Mouse (Mus musculus) central nervous system, embryonic 14 days (tissue): ENCODE data around the gene Anapc5. TPM values are rescaled to one million over a fixed set of nuclear protein-coding genes. Genes with fewer than 3 reads are reported as not detected.

Source experiments
- polyA plus RNA-seq: library from polyadenylated mRNA; depleted of rRNA; stranded (reverse); fragments of >200 nt; gene quantifications from 2 replicates; pipeline ENCODE4 v1.2.3, GENCODE M21; 2012; rRNA removed

The Anapc5 gene
- polyA plus RNA-seq = 648 and 686 TPM in 2 replicates

DNA sequence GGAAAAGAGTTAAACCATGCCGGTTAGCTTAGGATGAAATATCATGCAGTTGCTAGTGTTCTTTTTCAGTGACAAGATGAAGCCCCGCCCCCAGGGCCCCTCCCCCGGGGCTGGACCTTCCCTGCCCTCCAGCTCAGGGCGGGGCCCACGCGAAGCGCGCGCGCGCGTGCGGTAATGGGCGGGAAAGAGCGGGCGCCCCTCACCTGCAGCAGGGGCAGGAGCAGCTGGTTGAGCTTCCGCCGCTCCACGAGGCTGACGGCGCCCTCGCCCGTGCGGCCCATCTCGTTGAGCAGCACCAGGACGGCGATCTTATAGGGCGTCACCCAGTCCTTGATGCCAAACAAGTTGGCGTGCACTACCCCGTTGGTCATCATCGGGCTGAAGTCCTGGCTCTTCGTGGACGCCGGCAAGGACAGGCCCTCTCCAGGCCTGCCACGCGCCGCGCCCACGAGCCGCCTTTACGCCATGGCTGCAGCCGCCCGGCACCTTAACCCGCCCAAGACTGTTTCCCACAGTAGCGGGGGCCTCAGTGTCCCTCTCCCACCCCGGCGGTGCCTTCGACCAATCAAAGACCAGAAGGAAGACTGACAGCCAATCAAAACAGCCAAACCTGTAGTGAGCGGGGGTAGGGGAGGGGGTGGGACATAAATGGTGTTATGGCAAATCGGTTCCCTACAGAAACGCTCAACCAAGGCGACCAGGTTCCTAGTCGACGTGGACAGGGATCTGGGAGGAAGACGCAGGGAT is at the start of gene Anapc5:
TSS of gene Anapc5 (minus strand) at position 563 of the 747 bp plus-strand sequence.

DNA sequence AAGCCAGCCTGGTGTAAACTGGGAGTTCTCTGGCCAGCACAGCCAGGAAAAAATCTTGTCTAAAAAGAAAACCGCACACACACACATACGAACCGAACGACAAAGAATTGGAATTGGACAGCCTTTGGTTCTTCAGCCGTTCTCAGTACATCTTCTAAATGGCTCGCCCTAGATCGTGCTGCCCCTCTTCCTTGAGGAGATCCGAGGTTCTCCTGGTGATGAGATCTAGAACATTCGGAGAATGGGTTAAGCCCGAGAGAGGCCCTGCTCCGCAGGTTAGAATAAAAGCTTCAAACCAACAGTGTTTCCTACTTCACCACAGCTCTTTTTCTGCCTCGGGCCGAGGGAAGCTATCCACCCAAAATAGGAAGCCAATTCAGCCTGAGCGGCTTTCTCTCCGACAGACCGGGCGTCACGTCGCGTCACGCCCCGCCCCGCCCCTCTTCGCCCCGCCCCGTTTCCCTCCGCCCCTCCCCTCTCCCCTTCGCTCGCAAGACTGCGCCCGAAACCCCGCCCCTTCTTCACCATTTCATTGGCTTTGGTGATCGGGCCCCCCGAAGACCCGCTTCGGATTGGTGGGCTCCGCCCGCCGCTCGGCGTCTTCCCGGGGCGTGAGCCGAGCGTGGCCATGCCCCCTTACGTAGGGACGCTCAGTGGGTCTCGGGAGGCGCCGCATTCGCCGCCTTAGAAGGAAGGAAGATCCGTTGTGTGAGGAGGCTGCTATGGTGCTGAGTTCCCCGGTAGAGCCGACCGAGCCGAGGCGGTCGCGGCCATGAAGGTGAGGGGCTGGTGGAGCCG is 28.6 kb upstream of the Anapc5 start, which contains the start of gene Rnf34:
TSS of gene Rnf34 (plus strand) at position 528 of the 798 bp plus-strand sequence.

DNA sequence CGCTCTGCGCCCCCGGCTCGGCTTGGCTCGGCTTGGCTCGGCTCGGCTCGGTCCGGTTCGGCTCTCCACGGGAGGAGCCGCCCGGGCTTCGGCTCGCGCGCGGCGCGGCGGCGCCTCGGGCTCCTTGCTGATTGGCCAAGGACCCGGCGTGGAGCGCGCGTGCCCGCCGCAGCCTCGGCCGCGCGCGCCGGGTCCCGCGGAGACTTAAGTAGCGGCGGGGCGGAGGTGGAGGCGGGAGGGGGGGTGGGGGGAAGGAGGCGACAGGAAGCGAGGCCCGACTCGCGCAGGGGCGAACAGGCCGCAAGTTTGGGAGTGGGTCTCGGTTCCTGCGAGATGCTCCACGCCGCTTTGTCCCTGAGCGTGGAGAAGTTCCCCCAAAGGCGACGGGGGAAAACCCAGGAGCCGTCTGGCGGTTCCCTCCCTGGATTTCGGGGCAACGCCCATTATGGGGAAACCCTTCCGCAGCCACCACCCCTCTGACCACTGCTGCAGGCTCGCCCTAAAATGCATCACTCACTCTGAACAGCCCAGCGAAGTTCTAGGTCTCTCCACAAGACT is 41.8 kb downstream of the Anapc5 start, which contains the start of gene Camkk2:
TSS of gene Camkk2 (minus strand) at position 133 of the 558 bp plus-strand sequence.

Other genes starting within 250 kb of the Anapc5 start
- 29.1 and 31.4 TPM in 2 replicates for gene Ift81, start 206.8 kb downstream of the Anapc5 start, polyA plus RNA-seq
- 4.3 and 6.2 TPM in 2 replicates for gene P2rx7, start 177.4 kb downstream of the Anapc5 start, polyA plus RNA-seq
- 10.0 and 11.9 TPM in 2 replicates for gene P2rx4, start 113.8 kb downstream of the Anapc5 start, polyA plus RNA-seq
- 50.2 and 53.3 TPM in 2 replicates for gene Camkk2, start 41.9 kb downstream of the Anapc5 start, polyA plus RNA-seq
- 33.9 and 38.7 TPM in 2 replicates for gene Rnf34, start 28.7 kb upstream of the Anapc5 start, polyA plus RNA-seq
- 79.0 and 91.3 TPM in 2 replicates for gene Kdm2b, start 168.5 kb upstream of the Anapc5 start, polyA plus RNA-seq
- 15.2 and 16.0 TPM in 2 replicates for gene Orai1, start 193.7 kb upstream of the Anapc5 start, polyA plus RNA-seq
- gene Morn3, start 225.7 kb upstream of the Anapc5 start, polyA plus RNA-seq = 0.26 and 0.29 TPM in 2 replicates
- gene Tmem120b, start 247.1 kb upstream of the Anapc5 start, polyA plus RNA-seq = 12.9 and 15.0 TPM in 2 replicates